Mouse (Mus musculus) layer of hippocampus, postnatal 10 days (tissue): Measurements from ENCODE around the gene Bbs9. TPM values are rescaled to one million over a fixed set of nuclear protein-coding genes. Genes with fewer than 3 reads are reported as not detected.

ENCODE experiments used
- DNase-seq, 2 experiments: peaks; one replicate each; pipeline ENCODE4 v3.0.0; 2021; ENCODE audit warnings: low spot score in 2 of 2
- total RNA-seq, 2 experiments: library from RNA; stranded (reverse); gene quantifications; 2 replicates each; pipeline ENCODE4 v1.2.3; 2021

Gene Bbs9
- total RNA-seq, 2 experiments from 2014 or later, result 22.3 to 22.4 TPM

DNA sequence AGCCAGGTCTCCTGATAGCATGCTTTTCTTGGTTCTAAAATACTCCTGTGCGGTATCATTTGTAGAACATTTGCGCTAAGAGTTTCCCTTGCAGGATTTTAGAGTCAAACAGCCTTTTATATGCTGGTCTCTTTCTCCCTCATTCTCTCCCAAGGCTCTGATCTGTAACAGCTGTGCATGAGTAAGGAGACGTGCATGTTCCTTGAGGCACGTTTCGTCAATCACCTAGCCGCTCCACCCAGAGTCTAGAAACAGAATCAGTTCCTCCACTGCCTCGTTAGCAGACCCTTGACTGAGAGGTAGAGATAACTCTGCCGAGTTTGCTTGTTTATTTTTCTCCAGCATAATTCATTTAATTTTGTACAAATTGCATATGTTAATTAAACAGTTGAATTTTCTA lies 259.4 kb downstream of the Bbs9 start:
- DNase-seq, result no peak

DNA sequence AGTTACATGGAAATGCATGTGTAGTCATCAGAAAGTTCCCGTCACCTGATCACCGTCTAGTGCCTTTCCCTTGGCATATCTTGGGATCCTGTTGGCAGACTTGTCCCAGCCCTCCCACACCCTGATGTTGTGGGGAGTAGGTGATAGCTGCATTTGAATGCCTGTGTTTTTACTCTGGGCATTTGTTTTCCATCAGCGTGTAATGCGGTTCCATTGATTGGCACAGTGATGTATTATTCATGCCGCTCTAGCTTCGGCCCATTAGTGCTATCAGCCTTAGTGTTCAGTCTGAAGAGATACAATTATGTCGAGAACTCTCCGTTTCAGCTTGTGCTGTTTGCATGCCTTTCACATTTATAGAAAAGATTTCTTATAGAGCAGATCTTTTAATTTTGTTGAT lies 259.9 kb downstream of the Bbs9 start:
- DNase-seq, result no peak

DNA sequence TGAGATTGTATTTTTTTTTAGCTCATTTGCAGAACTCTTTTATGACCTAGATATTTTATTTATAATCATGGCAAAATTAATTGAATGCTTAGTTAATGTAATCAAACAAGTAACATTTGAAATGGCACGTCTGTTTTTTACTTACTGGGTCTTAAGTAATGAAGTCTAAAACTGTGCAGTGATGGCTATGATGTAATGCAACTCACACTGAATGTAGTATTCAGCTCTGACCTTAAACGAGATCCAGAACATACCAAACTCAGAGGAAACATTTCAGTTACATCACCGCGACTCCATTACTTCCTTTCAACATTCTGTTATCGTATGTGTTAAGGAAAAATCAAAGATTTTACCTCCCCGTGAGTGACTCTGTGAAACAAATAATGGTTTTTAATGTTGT lies 262.4 kb downstream of the Bbs9 start:
- DNase-seq, result no peak

DNA sequence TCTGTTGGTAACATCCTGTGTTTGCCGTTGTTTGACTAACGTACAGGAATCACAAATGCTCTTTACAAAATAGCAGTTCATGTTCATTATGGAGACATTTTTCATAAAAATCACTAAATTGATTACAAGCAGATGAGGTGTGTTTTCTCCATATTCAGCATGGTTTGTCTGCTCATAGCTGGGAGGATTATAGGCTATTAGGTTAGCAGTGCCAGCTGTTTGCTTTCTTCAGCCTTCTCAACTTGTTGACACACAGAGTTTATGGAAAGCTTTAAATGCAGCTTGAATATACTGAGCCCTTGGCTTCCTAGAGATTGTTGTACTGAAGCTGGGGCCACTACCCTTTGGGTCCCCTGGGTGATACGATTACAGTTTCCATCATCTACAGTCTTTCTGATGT lies 263.3 kb downstream of the Bbs9 start:
- no peak for DNase-seq

DNA sequence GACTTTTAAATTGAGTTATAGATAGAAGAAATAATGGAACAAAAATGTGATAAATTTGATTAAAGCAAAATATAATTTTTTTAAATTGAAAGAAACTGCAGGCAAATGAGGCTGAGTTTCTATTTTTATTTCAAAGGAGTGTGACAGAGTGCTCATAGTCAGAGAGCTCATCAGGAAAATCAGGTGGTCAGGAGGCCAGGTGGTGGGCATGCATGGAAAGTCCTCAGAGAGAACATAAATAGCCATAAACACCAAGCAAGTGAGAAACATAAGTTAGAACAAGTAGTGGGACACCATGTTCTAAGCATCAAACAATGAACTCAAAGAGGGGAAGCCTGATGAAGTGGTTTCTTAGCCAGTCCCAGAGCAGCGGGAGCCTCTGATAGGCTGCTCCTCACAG lies 266.5 kb downstream of the Bbs9 start:
- no peak for DNase-seq

DNA sequence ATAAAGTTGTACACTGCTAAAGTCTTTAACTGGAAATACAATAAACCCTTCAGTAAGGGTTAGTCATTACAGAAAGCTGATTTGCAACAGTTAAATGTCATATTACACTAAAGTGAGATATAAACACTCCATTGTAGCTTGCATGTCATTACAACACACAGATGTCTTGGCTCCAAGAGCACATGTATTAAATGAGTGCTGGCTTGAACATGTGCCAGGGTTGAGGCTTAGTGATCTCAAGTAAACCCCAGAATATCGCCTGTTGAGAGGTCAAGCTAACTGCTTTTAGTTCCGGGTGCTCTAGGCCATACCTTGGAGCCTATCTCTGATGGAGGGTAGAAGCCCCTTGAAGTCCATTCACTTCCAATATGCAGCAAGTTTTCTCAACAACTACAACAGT lies 273.1 kb downstream of the Bbs9 start:
- DNase-seq, result no peak

DNA sequence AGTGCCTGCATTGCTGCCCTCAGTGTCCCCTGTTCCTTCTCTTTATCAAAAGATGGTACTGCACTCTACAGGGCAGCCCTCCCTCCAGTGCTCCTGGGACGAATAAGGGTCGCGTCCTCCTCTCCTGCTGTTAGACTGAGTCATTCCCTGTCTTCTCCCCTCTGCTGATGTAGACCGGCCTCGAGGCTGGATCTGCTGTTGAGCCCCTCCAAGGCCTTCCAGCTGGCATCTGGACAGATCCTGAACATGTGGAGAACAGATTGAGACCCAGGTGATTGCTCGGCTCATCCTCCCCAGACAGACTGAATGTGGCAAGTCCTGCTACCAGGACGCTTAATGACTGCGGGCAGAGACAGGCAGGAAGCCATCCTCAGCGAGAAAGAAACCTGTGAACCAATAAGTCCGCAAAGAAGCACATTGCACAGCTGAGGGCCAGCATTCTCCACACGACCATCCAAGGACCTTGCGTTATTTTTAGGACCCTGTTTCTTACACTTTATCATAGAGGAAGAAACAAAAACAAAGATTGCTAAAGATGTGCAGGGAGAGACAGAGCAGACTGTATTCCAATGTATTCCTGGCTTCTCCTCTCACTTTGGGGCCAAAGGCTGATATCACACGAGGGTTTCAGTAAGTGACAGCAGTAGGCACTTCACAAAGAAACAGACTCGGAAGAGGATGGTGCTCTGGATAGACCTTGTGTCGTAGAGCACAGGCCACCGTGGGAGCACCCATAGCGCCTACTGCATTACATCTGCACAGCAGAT lies 275.4 kb downstream of the Bbs9 start:
- DNase-seq, result no peak

DNA sequence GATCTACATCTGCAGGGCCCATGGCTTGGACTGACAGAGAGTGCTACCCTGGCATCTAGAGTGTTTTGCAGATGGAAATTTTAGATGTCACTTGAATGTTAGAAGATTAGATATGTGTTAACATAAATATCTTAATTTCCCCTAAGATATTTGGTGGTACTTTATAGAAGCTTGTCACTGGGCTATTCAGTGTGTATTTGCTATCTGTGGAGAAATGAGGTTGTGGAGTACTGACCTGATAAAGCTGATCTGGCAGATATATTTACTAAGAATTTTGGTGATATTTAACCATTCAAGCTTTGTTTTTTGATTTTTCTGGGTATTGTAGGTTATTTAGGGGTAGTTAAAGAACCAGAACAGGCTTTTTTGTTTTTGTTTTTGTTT lies 276.0 kb downstream of the Bbs9 start:
- no peak for DNase-seq

DNA sequence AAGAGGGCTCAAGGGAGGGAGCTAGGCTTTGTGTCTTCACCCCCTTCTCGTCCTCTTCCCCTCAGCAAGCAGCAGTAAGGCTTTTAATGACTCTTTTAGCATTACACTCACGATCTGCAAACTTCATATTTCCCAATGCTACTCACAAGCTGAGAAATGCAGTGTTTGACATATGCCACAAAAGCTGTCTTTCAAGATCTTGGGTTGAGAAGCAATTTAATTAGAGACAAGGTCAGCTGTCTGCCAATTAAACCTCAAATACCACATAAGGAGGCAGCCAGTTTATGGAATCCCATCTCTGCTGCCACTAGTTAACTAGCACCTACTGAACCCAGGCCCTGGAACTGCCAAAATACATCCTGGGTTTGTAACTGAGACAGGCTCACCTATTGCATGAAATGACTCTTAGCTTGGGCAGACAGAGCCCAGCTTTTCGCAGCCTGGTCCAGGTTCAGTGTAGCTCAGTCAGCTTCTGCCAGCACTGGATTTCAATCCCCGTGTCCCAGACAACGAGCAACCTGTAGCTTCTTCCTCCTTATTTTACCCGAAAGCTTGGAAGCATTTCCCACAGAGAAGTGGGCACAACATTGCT lies 278.7 kb downstream of the Bbs9 start:
- DNase-seq, result no peak

DNA sequence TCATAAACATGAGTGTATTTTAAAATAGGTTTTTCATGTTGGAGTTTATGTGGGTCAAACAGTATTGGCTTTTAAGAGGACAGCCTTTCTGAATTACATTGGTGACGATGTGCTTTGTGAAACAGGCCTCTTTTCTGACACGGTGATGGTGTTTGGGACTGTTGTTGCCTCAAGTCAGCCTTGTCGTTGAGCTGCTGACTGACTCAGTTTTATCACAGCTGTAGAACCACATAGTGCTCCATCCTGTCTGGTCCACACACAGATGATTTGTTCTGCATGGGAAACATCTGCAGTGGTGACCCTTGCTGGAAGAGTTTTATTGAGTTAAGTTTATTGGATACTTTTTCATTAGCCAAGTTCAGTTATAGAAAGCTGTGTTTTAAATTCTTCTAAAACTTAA lies 283.0 kb downstream of the Bbs9 start:
- DNase-seq, result no peak

DNA sequence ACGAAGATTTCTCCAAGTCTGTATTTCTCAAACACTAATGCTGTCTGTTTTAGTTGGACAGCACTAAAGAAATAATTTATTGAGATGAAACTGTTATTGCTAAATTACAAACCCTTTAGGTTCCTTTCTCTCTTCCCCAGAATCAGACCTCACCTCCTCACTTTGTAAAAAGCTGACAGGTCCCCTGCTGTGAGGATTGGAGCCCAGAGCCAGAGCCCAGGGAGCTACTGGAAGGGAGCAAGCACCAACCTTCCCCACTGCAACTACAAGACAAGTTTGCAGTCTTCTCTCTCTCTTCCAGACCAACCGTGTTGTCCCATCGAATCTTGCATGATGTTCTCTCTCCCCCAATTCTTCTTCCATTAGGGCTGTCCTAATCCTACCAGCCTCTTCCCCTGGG lies 283.7 kb downstream of the Bbs9 start:
- no peak for DNase-seq

DNA sequence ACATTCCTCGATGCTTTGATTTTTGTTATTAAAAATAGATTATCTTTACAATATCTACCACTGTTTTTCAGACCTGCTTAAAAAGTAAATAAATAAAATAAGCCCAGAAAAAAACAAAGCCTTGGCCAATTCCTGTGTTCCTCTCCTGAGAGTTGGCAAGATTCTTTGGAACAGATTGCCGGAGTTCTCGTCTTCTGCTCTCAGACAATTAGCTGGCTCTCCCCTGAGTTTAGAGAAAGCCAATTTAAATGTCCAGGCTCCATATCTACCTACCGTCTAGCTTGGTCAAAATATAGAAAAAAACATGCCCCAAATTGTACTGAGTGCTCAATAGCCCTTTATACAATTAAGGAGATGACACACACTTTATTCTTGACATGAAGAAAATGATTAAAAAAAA lies 284.9 kb downstream of the Bbs9 start:
- DNase-seq, result no peak

DNA sequence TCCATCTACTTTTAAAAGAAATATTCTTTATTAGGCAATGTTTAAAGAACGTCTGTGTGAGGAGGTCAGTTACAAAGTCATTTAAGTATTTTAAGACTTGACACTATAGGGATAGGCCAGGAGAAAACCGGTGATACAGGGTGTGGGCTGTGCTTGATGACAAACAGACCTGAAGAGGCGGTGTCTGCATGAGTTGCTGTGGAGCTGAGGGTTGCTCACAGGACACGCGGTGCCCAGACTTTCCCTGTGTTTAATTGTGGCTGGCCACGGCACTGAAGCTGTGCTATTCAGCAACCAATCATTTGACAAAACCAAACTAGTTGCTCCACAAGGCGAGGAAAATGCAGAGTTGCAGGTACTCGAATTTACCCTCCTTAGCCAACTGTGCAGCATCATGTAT lies 286.0 kb downstream of the Bbs9 start:
- no peak for DNase-seq

DNA sequence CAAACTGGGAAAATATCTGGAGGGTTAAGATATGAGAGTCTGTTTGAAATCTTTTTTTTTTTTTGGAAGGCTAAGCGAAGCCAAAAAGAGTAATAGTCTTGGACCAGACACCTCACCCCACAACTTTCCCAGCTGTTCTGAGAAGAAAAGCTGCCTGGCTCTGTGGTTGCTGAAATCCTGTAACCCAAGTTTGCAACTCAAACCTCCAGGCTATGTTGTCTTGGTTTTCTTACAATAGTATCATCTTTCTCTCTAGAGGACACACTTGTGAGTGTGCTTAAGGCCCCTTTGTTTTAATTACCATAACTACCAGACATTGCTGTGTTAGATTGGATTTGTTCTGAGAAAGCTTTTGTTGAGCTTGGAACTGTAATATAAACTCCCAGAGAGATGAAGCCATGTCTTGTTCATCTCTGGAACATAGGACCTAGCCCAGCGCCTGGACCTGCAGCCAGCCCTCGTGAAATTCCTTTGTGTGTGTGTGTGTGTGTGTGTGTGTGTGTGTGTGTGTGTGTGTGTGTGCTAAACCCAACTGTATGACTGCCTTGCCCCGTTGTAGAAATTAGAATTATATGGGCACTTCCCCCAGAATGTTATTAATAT lies 290.2 kb downstream of the Bbs9 start:
- DNase-seq, result no peak

DNA sequence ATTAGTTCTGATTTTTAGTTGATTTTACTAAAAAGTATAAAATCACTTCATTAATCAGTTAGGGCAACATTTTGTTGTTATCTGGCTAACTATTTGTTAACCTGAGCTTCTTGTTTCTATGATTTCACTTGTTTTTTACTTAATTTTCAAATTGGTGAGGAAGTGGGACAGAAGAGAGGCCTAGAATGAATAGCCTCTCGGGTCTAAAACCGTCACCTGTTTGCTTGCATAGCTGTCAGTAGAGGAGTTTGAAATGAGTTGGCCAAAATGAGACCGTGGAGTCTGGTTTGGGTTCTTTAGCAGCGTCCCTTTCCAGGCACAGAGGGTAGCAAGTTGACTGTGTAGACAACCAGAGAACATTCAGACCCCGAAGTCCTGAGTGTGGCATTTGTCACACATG lies 291.6 kb downstream of the Bbs9 start:
- DNase-seq, result no peak

DNA sequence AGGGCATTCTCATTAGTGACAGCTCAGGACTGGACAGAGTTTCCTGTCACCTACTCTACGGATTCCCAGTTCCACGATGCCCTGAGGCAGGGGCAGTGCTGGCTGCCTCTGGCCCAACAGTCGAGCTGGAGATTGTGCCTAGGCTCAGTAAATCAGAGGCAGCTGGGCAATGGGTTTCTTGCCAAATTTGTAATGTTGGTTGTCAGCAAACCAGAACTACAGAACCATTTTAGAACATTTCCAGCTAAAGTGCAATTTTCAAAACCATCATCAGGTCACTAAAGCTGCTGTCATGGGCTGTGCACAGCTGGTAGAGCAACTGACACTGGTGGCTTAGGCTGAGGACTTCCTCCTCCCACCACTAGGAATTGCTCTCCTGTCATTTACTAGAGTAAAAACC lies 292.3 kb downstream of the Bbs9 start:
- DNase-seq, result no peak

DNA sequence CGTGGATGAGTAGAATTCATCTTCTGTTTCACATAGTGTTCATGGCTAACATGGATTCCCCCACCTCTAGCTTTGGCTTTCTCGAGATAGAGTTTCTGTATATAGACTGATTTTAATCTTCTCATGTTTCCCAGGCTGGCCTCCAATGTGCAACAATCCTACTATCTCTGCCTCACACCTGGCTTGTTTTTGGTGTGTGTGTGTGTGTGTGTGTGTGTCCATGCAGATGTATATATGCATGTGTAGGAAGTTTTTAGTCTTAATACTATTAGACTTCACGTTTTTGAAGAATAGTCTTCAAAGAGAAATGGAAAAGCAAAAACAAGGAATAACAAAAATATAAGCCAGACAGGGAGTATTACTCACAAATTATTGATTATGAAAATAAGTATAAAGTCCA lies 296.3 kb downstream of the Bbs9 start:
- no peak for DNase-seq

DNA sequence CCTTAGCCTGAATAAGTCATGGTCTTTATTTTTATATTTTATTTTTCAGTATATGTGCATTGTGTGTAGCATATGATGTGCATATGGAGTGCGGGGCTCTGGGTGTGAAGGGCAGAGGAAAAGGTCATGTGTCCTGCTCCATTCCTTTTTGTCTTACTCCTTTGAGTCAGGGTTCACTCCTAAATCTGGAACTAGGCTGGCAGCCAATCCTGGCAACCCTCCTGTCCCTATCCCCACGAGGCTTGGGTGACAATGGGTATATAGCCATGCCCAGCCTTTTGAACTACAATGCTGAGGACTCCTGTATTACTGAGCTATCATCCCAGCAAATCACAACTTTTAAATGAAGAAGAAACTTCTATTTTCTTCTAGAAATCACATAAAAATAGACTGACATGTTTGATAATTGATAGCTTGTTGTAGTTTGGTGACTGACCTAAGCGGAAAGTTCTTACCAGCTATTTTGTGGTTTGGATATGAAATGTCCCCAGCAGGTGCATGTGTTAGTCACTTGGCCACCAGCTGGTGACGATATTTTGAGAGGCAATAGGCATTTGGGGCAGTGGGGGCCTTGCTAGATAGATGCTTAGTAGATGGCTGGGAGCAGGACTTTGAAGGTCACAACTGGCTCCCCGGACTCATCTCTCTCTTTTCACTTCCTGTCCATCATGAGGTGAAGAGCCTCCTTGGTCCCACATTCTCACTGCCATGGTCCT lies 300.9 kb downstream of the Bbs9 start:
- no peak for DNase-seq

DNA sequence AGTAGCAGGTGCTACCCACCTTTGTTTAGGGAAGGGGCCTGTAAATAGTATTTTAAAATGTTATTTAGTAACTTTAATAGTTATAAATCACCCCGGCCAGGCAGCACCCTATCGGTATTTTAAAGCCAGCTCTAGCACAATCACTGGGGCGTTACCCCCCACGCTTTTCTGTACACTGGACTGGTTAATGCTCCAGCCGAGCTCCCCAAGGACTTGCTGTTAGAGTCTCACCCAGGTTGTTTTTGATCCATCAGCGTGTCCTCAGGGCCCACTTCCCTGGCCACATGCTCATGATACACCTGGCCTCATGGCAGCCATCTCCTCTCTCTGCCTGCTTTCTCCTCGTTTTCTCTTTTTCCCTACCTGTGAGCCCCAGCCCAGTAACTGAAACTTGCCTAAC lies 301.9 kb downstream of the Bbs9 start:
- DNase-seq, result no peak

DNA sequence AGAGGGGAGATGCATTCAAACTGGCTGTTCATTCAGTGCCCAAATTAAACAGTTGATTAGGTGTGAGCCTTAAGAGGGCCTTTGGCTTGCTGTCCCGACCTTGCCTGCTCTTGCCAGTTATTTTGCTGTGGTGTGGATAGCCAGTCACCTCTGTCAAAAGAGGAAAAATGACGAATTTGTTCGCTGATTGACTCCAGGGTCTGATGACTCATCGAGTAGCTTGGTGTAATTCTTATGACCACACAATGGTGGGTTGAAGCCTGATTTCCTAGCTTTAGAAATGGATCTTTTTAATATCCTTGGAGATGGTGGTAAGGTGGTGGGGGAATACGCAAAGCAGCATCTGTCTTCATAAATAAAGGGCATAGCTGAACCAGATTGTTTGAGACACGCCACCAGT lies 304.1 kb downstream of the Bbs9 start:
- no peak for DNase-seq

DNA sequence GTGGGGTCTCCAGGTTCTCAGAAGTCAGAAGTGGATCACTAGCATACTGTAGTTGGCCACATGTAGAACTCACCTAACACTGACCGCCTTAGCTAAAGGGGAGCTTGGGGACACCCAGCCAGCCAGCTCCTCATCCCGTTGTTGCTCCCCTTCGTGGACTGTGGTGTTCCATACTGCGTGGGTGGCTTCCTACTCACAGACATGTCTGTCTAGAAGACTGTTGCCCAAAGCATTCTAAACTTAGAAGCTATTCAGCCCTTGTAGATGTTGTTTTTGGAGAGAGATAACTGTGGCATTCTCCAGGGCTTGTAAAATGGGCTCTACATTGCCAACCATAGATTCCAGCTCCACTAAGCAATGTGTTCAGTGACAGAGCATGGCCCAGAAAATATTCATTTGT lies 310.5 kb downstream of the Bbs9 start:
- DNase-seq, result no peak

DNA sequence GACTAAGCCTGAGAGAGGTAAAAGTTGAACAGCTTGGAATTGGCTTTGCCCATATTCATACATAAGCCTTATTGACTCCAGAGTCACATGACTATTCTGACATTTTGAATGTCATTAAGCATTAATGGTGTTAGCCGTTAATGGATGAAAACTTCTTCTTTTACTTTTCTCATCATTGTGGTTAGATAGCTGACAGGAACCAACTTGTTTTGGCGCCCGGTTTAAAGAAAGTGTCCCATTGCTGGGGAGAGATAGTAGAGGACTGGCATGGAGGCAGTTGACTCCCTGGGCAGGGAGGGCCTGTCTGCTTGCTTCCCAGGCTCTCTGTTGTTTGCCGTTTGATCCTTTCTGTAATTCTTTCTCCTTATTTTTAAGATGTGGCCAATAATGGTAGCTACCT lies 312.9 kb downstream of the Bbs9 start:
- no peak for DNase-seq
